Mouse (Mus musculus): ENCODE measurements around the gene Tmem117. TPM values are rescaled to one million over a fixed set of nuclear protein-coding genes. Genes with fewer than 3 reads are reported as not detected.
A peak's percentile ranks its signal among the peaks of the same experiment; 100 is the strongest.

The Tmem117 gene
- 0.54 and 0.79 TPM in 2 replicates for polyA plus RNA-seq (2012; ENCODE audit: insufficient read depth, insufficient read length, missing spikeins)

GRCm38 (mm10) chr15:94628830-94629601 lies at the start of gene Tmem117:
Tmem117 (plus strand) TSS chr15:94629232.
- TF ChIP-seq POLR2A (IDR thresholded peaks at IDR 0.05; ENCODE audit: borderline replicate concordance, low read depth, low read length) (no peak), CTCF (IDR thresholded peaks at IDR 0.05; ENCODE audit: low read depth, low read length) (no peak)
- Histone ChIP-seq H3K27ac (ENCODE audit: insufficient read depth, low read depth, low read length) (no peak within 1 kb of the TSS), H3K4me1 (ENCODE audit: control insufficient read depth, insufficient read depth, low read length) (no peaks in the 10 kb centered on the region), H3K4me3 (ENCODE audit: insufficient read depth, low read length) (peak within 1 kb of the TSS; percentile 49)

GRCm38 (mm10) chr15:94582000-94582593 lies 46.9 kb upstream of the Tmem117 start:
- H3K27ac ChIP-seq (ENCODE audit: insufficient read depth, low read depth, low read length), result no peak overlapping the region
- no peaks in the 10 kb centered on the region for H3K4me1 ChIP-seq (ENCODE audit: control insufficient read depth, insufficient read depth, low read length)
- no peak overlapping the region for H3K4me3 ChIP-seq (ENCODE audit: insufficient read depth, low read length)
- TF ChIP-seq CTCF (IDR thresholded peaks at IDR 0.05; ENCODE audit: low read depth, low read length) (no peak), POLR2A (IDR thresholded peaks at IDR 0.05; ENCODE audit: borderline replicate concordance, low read depth, low read length) (no peak)

DNA sequence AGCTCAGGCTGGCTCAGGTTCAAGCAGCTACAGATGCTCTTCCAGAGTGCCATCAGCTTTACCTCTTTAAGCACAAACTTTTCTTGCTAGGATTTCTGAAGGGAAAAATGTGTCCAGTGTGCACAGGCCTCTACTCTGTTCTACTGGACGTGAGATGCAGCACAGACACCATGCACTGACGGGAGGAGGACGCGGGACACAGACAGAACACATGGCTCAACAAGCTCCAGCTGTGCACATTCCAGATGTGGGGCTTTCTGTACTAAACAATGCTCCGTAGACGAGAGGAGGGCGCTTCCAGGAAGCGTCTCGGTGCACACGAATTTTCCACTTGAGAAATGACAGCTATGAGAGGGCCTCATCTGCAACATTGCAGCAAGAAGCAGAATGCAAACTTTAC lies 45.9 kb upstream of the Tmem117 start:
- Histone ChIP-seq H3K27ac (ENCODE audit: insufficient read depth, low read depth, low read length) (no peak overlapping the region), H3K4me3 (ENCODE audit: insufficient read depth, low read length) (no peak overlapping the region), H3K4me1 (ENCODE audit: control insufficient read depth, insufficient read depth, low read length) (0 out of 2 replicates have a peak, but pooled peaks cover 3% of the 10 kb centered on the region)
- no peak for TF ChIP-seq CTCF (IDR thresholded peaks at IDR 0.05; ENCODE audit: low read depth, low read length)

- TF ChIP-seq POLR2A (IDR thresholded peaks at IDR 0.05; ENCODE audit: borderline replicate concordance, low read depth, low read length) (no peak), CTCF (IDR thresholded peaks at IDR 0.05; ENCODE audit: low read depth, low read length) (no peak)
- H3K27ac ChIP-seq (ENCODE audit: insufficient read depth, low read depth, low read length), result no peak overlapping the region
- H3K4me3 ChIP-seq (ENCODE audit: insufficient read depth, low read length), result no peak overlapping the region
- H3K4me1 ChIP-seq (ENCODE audit: control insufficient read depth, insufficient read depth, low read length), result 0 out of 2 replicates have a peak, but pooled peaks cover 3% of the 10 kb centered on the region
Measured at GRCm38 (mm10) chr15:94584738-94585137, 44.3 kb upstream of the Tmem117 start.

DNA sequence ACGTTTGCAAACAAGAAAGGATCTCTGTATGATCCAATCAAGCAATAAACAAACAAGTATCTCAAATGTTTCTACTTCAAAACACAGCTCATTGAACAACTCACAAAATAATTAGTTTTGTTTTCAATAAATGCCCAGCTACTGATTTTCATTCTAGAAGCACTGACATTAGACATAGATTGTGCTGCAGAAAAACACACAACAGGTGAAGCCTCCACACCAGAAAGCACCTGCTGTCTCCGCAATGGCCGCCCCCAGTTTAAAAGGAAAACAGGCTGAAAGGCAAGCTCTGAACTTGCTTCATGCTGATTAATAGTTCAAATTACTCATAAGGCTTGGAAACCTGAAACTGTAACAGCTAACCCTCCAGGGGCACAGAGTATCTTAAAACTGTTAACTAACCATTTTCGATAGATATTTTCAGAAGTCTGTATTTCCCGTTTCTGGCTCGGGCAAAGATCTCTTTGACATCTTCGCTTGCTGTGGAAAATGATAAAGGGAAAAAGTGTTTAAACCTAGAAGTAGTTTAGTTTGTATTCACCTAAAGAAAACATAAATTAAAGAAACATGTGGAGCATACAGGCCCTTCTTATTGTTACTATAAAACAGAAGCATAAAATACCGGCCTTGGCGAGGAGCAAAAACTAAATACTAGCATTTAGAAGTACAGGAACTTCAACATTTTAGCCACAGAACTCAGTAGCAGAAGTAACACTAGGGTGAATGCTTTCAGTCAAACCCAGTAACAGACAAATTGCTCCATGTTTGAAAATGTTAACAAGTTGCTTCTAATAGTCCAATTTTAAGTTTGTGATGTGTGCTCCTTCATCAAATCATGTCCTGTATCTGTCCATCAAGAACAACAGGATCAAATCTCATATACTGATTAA lies 41.0 kb upstream of the Tmem117 start:
- peaks cover 30% of the 10 kb centered on the region for H3K4me1 ChIP-seq (ENCODE audit: control insufficient read depth, insufficient read depth, low read length)
- peak overlapping the region; percentile 43 for H3K4me3 ChIP-seq (ENCODE audit: insufficient read depth, low read length)
- TF ChIP-seq POLR2A (IDR thresholded peaks at IDR 0.05; ENCODE audit: borderline replicate concordance, low read depth, low read length), result no peak
- no peak for TF ChIP-seq CTCF (IDR thresholded peaks at IDR 0.05; ENCODE audit: low read depth, low read length)
- H3K27ac ChIP-seq (ENCODE audit: insufficient read depth, low read depth, low read length), result peak overlapping the region; percentile 68

GRCm38 (mm10) chr15:94589219-94590075 lies 39.6 kb upstream of the Tmem117 start, which contains the start of gene Twf1:
Twf1 (minus strand) TSS chr15:94589889.
- peak within 1 kb of the TSS; percentile 92 for H3K4me3 ChIP-seq (ENCODE audit: insufficient read depth, low read length)
- H3K4me1 ChIP-seq (ENCODE audit: control insufficient read depth, insufficient read depth, low read length), result peaks cover 33% of the 10 kb centered on the region
- H3K27ac ChIP-seq (ENCODE audit: insufficient read depth, low read depth, low read length), result peak within 1 kb of the TSS; percentile 100
- TF ChIP-seq POLR2A (IDR thresholded peaks at IDR 0.05; ENCODE audit: borderline replicate concordance, low read depth, low read length) (no peak), CTCF (IDR thresholded peaks at IDR 0.05; ENCODE audit: low read depth, low read length) (no peak)

- TF ChIP-seq POLR2A (IDR thresholded peaks at IDR 0.05; ENCODE audit: borderline replicate concordance, low read depth, low read length), result no peak
- no peak for TF ChIP-seq CTCF (IDR thresholded peaks at IDR 0.05; ENCODE audit: low read depth, low read length)
- peak overlapping the region; percentile 100 for H3K27ac ChIP-seq (ENCODE audit: insufficient read depth, low read depth, low read length)
- H3K4me1 ChIP-seq (ENCODE audit: control insufficient read depth, insufficient read depth, low read length), result peaks cover 34% of the 10 kb centered on the region
- H3K4me3 ChIP-seq (ENCODE audit: insufficient read depth, low read length), result peak overlapping the region; percentile 42; the same call in 1 of the 2 replicates
Measured at GRCm38 (mm10) chr15:94590083-94590482, 38.9 kb upstream of the Tmem117 start.

DNA sequence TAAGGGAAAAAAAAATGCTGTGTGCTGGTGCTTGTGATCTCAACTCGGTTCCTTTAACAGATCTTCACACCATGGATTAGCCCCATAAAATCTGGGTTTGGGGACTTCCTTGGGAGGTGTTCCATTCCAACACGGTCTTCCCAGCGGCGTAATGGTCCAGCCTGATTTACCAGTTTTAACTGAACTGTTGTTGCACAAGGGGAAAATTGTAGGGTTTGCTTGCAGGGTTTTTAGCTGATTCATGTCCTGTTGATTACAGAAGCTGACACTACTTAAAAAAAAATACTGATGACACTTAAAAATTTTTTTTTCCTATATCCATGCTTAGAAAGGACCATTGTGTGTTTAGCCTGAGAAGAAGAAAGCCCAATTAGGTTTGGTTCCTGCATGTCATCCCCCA lies 37.7 kb upstream of the Tmem117 start:
- Histone ChIP-seq H3K4me1 (ENCODE audit: control insufficient read depth, insufficient read depth, low read length) (peaks cover 36% of the 10 kb centered on the region), H3K27ac (ENCODE audit: insufficient read depth, low read depth, low read length) (peak overlapping the region; percentile 100), H3K4me3 (ENCODE audit: insufficient read depth, low read length) (no peak overlapping the region)
- TF ChIP-seq POLR2A (IDR thresholded peaks at IDR 0.05; ENCODE audit: borderline replicate concordance, low read depth, low read length) (no peak), CTCF (IDR thresholded peaks at IDR 0.05; ENCODE audit: low read depth, low read length) (no peak)

- no peak for TF ChIP-seq CTCF (IDR thresholded peaks at IDR 0.05; ENCODE audit: low read depth, low read length)
- no peak for TF ChIP-seq POLR2A (IDR thresholded peaks at IDR 0.05; ENCODE audit: borderline replicate concordance, low read depth, low read length)
- Histone ChIP-seq H3K27ac (ENCODE audit: insufficient read depth, low read depth, low read length) (no peak overlapping the region), H3K4me1 (ENCODE audit: control insufficient read depth, insufficient read depth, low read length) (peaks cover 33% of the 10 kb centered on the region), H3K4me3 (ENCODE audit: insufficient read depth, low read length) (no peak overlapping the region)
Measured at GRCm38 (mm10) chr15:94593586-94593985, 35.4 kb upstream of the Tmem117 start.

Data from bone marrow macrophage, adult 2 months (primary cell).